Comparison of ENCODE assay signal across 8 mouse cellular contexts in genomic region chr13:67305822-67306672, GRCm38 (mm10). TPM values are rescaled to one million over a fixed set of nuclear protein-coding genes. Genes with fewer than 3 reads are reported as not detected.
DNase-seq lines count a peak whose midpoint lies in the region; ATAC-seq lines count a peak whose summit lies in the region.

Gene Zfp457 (minus strand): TSS chr13:67306485.

- H3K9ac ChIP-seq in hindbrain, embryonic 12.5 days, result peak within 1 kb of the TSS; percentile 70

- peak within 1 kb of the TSS; percentile 84 for H3K4me2 ChIP-seq in hindbrain, embryonic 12.5 days (replicated peaks)

- H3K36me3 ChIP-seq in hindbrain, embryonic 12.5 days, result no peaks in the 10 kb centered on the region

- DNase-seq in NIH3T3 (ENCODE audit: low read depth), result peak; percentile 91
- DNase-seq in cerebellum, postnatal 10 days, result peak; percentile 93 to 94
- peak; percentile 88 to 89 for DNase-seq in frontal cortex, postnatal 10 days (ENCODE audit: low spot score in 2 of 2)
- DNase-seq in layer of hippocampus, postnatal 14 days (ENCODE audit: low spot score in 2 of 2), result peak; percentile 87 to 96
- DNase-seq in lung, postnatal 14 days, result peak; percentile 86
- peak; percentile 86 for DNase-seq in retina, adult 2 months (ENCODE audit: low read depth, low spot score)
- DNase-seq in thymus, postnatal 36 days, result peak; percentile 78 to 80

- H3K27ac ChIP-seq in hindbrain, embryonic 12.5 days, result no peak within 1 kb of the TSS

- H3K4me1 ChIP-seq in hindbrain, embryonic 12.5 days, result no peaks in the 10 kb centered on the region

- 13% methylated on average over 16 of the region's 16 CpGs for WGBS in hindbrain, embryonic 12.5 days

- peak within 1 kb of the TSS; percentile 61 for H3K4me3 ChIP-seq in hindbrain, embryonic 12.5 days

- H3K27me3 ChIP-seq in hindbrain, embryonic 12.5 days, result no peaks in the 10 kb centered on the region

- peak; percentile 99 for ATAC-seq in hindbrain, embryonic 12.5 days (ENCODE audit: low FRiP score)

- no peaks in the 10 kb centered on the region for H3K9me3 ChIP-seq in hindbrain, embryonic 12.5 days (replicated peaks)

RNA-seq across cellular contexts. Expression of gene Zfp457, which starts in this region (rescaled TPM):
- 0.50 and 0.85 TPM in 2 replicates for polyA plus RNA-seq in hindbrain, embryonic 12.5 days (2016; fragmentation: Nextera tagmentation; extraction: Ambion mirVana)
- 1 to 10 TPM; 5.4 to 6.3 TPM for total RNA-seq in layer of hippocampus, postnatal 14 days (2021)

Comparison
In these comparisons a context has a peak if more than half of its experiments do, and no peak if none do; other contexts are left out.
1. Peak in ATAC-seq, H3K4me3 ChIP-seq, H3K9ac ChIP-seq and H3K4me2 ChIP-seq in hindbrain, embryonic 12.5 days; RNA of the gene not detected or under 1 TPM.